Mouse (Mus musculus) limb, embryonic 14.5 days (tissue): ENCODE results near the gene Poc1a. TPM values are rescaled to one million over a fixed set of nuclear protein-coding genes. Genes with fewer than 3 reads are reported as not detected.

Experiments
- ATAC-seq: fragments of 200-750 bp; cut with Nextera tagmentation; 2 replicates; pipeline ENCODE4 v1.8.0; 2017; ENCODE audit warnings: low read depth, moderate number of reproducible peaks, moderate TSS enrichment; ENCODE audit not compliant: low FRiP score
- DNase-seq: peaks from one replicate; pipeline ENCODE4 v3.0.0-alpha.2; 2015; ENCODE audit warnings: low spot score
- H3K27ac ChIP-seq: fragments of 300-500 bp; sonication (generic); replicated peaks from 2 replicates; pipeline ENCODE4 v1.5.1; 2014; ENCODE audit warnings: low read depth, mild to moderate bottlenecking, low read length, moderate library complexity, mixed read lengths
- H3K27me3 ChIP-seq: fragments of 300-500 bp; sonication (generic); 2 replicates; pipeline ENCODE4 v1.6.1; 2014; ENCODE audit warnings: low read length, mixed read lengths; ENCODE audit not compliant: control insufficient read depth, insufficient read depth
- H3K36me3 ChIP-seq: fragments of 300-500 bp; sonication (generic); 2 replicates; pipeline ENCODE4 v1.6.1; 2014; ENCODE audit warnings: mild to moderate bottlenecking, low read length, moderate library complexity, mixed read lengths; ENCODE audit not compliant: control insufficient read depth, insufficient read depth
- H3K4me1 ChIP-seq: fragments of 300-500 bp; sonication (generic); 2 replicates; pipeline ENCODE4 v1.6.1; 2014; ENCODE audit warnings: antibody characterized with exemption, low read length, mixed read lengths; ENCODE audit not compliant: control insufficient read depth, insufficient read depth
- H3K4me2 ChIP-seq: fragments of 300-500 bp; sonication (generic); replicated peaks from 2 replicates; pipeline ENCODE4 v1.6.1; 2014; ENCODE audit warnings: low read depth, mild to moderate bottlenecking, low read length, moderate library complexity; ENCODE audit not compliant: severe bottlenecking
- H3K4me3 ChIP-seq: fragments of 300-500 bp; sonication (generic); replicated peaks from 2 replicates; pipeline ENCODE4 v1.5.1; 2014; ENCODE audit warnings: low read length
- H3K9ac ChIP-seq: fragments of 300-500 bp; sonication (generic); 2 replicates; pipeline ENCODE4 v1.6.1; 2014; ENCODE audit warnings: mild to moderate bottlenecking, low read depth, low read length, moderate library complexity; ENCODE audit not compliant: severe bottlenecking
- H3K9me3 ChIP-seq: fragments of 300-500 bp; sonication (generic); 2 replicates; pipeline ENCODE4 v1.6.1; 2016; ENCODE audit warnings: low read length; ENCODE audit not compliant: control insufficient read depth
- POLR2A ChIP-seq: fragments of 200-500 bp; IDR thresholded peaks from 2 replicates; pipeline ENCODE4 v1.8.0; 2012; ENCODE audit warnings: inconsistent platforms, mild to moderate bottlenecking, moderate library complexity, borderline replicate concordance; ENCODE audit not compliant: insufficient read depth, insufficient read length; ENCODE audit errors: extremely low read depth
- whole genome bisulfite sequencing: fragments of 180-500 bp; shearing (Covaris S2); extraction: QIAGEN DNeasy Blood & Tissue Kit; methylation state at CpG from one replicate; pipeline ENCODE4 v1.1.7; 2014; 5-methylcytosine and 5-hydroxymethylcytosine counted together
- polyA plus RNA-seq, 2 experiments: library from polyadenylated mRNA; depleted of rRNA in 1 of 2; stranded (reverse) in 1 of 2; unstranded in 1 of 2; fragments of >200 nt; fragmentation: Nextera tagmentation in 1 of 2; extraction: Ambion mirVana in 1 of 2; gene quantifications; 2 replicates each; pipeline versions ENCODE4 v1.2.1 to v1.2.3; 2012 to 2014

Poc1a gene
- polyA plus RNA-seq, 2 experiments: 20.1 to 20.2 TPM

- H3K9me3 ChIP-seq: no peaks in the 10 kb centered on the region
- H3K4me3 ChIP-seq: no peak overlapping the region
- H3K9ac ChIP-seq: no peak overlapping the region
- WGBS: 40% methylated on average over 1 of the region's 1 CpGs
- no peaks in the 10 kb centered on the region for H3K27me3 ChIP-seq
- peaks cover 13% of the 10 kb centered on the region for H3K36me3 ChIP-seq
- H3K27ac ChIP-seq: peak overlapping the region; percentile 82
- H3K4me2 ChIP-seq: peak overlapping the region; percentile 71; the same call in 1 of the 2 replicates
- peaks cover 25% of the 10 kb centered on the region for H3K4me1 ChIP-seq
- no peak for ATAC-seq
- TF ChIP-seq POLR2A: no peak
- DNase-seq: no peak
Observed at GRCm38 (mm10) chr9:106366188-106366587, 85.3 kb downstream of the Poc1a start.

GRCm38 (mm10) chr9:106367001-106367400 lies 86.1 kb downstream of the Poc1a start:
- H3K27me3 ChIP-seq: no peaks in the 10 kb centered on the region
- H3K4me3 ChIP-seq: peak overlapping the region; percentile 88
- peaks cover 34% of the 10 kb centered on the region for H3K4me1 ChIP-seq
- ATAC-seq: no peak
- peak overlapping the region; percentile 82 for H3K27ac ChIP-seq
- H3K4me2 ChIP-seq: peak overlapping the region; percentile 71
- peaks cover 21% of the 10 kb centered on the region for H3K36me3 ChIP-seq
- H3K9me3 ChIP-seq: no peaks in the 10 kb centered on the region
- DNase-seq: no peak
- no peak for TF ChIP-seq POLR2A
- 11% methylated on average over 5 of the region's 5 CpGs for WGBS
- H3K9ac ChIP-seq: peak overlapping the region; percentile 61

GRCm38 (mm10) chr9:106367592-106368111 lies 86.8 kb downstream of the Poc1a start:
- peaks cover 40% of the 10 kb centered on the region for H3K4me1 ChIP-seq
- H3K4me2 ChIP-seq: peak overlapping the region; percentile 95
- no peaks in the 10 kb centered on the region for H3K27me3 ChIP-seq
- DNase-seq (peak; percentile 99), ATAC-seq (peak; percentile 92)
- no peaks in the 10 kb centered on the region for H3K9me3 ChIP-seq
- peak overlapping the region; percentile 96 for H3K9ac ChIP-seq
- H3K4me3 ChIP-seq: peak overlapping the region; percentile 88
- peaks cover 27% of the 10 kb centered on the region for H3K36me3 ChIP-seq
- 0% methylated on average over 29 of the region's 36 CpGs for WGBS
- TF ChIP-seq POLR2A: peak; percentile 68; the same call in 1 of the 2 replicates
- H3K27ac ChIP-seq: peak overlapping the region; percentile 99

DNA sequence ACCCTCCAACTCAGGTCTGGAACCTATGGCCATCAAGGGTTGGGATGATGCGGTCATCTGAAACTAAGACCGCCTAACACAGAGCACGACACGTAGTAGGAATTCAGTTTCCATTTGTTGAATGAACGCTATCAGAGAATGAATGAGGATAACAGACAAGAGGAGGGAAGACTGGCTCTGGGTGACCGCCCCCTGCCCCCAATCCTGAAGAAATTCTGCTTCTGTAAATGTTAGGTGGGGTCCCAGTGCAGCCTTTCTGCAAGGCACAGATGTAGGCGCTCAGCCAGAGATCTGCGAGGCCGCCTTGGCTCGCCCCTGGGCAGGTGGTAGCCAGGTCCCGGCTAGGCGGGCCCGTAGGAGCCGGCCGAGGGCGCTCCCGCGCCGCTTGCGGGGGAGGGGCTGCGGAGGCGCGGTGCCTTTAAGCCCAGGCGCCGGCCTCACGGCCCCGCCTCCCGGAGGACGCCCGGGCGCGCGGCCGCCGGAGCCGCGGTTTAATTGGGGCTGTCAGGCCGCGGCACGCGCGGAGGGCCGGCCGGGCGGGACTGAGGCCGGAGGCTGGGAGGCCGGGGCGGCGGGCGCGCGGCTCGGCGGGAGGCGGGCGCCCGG lies 87.4 kb downstream of the Poc1a start, which contains the start of gene Dusp7:
Dusp7 (plus strand) TSS at position 521 of the 606 bp plus-strand sequence.
- H3K4me1 ChIP-seq: peaks cover 44% of the 10 kb centered on the region
- peaks cover 32% of the 10 kb centered on the region for H3K36me3 ChIP-seq
- peak within 1 kb of the TSS; percentile 99 for H3K27ac ChIP-seq
- H3K9me3 ChIP-seq: no peaks in the 10 kb centered on the region
- DNase-seq (peak; percentile 81), ATAC-seq (peak; percentile 71)
- H3K9ac ChIP-seq: peak within 1 kb of the TSS; percentile 96
- 1% methylated on average over 40 of the region's 57 CpGs for WGBS
- H3K4me3 ChIP-seq: peak within 1 kb of the TSS; percentile 88
- H3K4me2 ChIP-seq: peak within 1 kb of the TSS; percentile 95
- no peaks in the 10 kb centered on the region for H3K27me3 ChIP-seq
- no peak for TF ChIP-seq POLR2A

DNA sequence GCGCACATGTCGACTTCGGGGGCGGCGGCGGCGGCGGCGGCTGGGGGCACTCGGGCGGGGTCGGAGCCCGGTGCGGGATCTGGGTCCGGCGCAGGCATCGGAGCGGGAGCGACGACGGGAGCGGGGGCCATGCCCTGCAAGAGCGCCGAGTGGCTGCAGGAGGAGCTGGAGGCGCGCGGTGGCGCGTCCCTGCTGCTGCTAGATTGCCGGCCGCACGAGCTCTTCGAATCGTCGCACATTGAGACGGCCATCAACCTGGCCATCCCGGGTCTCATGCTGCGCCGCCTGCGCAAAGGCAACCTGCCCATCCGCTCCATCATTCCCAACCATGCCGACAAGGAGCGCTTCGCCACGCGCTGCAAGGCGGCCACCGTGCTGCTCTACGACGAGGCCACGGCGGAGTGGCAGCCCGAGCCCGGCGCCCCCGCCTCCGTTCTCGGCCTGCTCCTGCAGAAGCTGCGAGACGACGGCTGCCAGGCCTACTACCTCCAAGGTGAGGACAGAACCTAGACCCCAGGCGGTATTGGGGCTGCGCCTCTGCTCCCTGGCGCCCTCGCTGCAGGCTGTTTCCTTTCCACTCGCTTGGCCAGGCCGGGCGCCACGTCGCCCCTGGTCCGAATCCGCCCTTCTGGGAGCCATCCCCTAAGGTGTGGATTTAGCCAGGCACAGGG lies 88.1 kb downstream of the Poc1a start:
- Histone ChIP-seq H3K9me3 (no peaks in the 10 kb centered on the region), H3K4me3 (peak overlapping the region; percentile 88), H3K4me2 (peak overlapping the region; percentile 95), H3K27me3 (no peaks in the 10 kb centered on the region), H3K4me1 (peaks cover 46% of the 10 kb centered on the region), H3K9ac (peak overlapping the region; percentile 96), H3K27ac (peak overlapping the region; percentile 99), H3K36me3 (peaks cover 40% of the 10 kb centered on the region)
- ATAC-seq: no peak
- DNase-seq: no peak
- WGBS: 2% methylated on average over 57 of the region's 72 CpGs
- TF ChIP-seq POLR2A: no peak; the same call in 1 of the 2 replicates
